Mouse (Mus musculus) lung, embryonic 14.5 days (tissue): Measurements from ENCODE around the gene Plekhg5. TPM values are rescaled to one million over a fixed set of nuclear protein-coding genes. Genes with fewer than 3 reads are reported as not detected.
A peak's percentile ranks its signal among the peaks of the same experiment; 100 is the strongest.
"Not testable (repeated sequence)": the region's sequence is repeated elsewhere in the genome, so short reads cannot be mapped to it uniquely, and the experiment has no call there.

Experiments used
- ATAC-seq: fragments of 200-750 bp; cut with Nextera tagmentation; 2 replicates; pipeline ENCODE4 v1.8.0; 2017; ENCODE audit warnings: mild to moderate bottlenecking, moderate TSS enrichment, moderate library complexity; ENCODE audit not compliant: insufficient read depth
- DNase-seq: peaks from one replicate; pipeline ENCODE4 v3.0.0-alpha.2; 2015
- H3K27ac ChIP-seq: fragments of 300-500 bp; sonication (generic); 2 replicates; pipeline ENCODE4 v1.5.1; 2014; ENCODE audit warnings: low read depth, mild to moderate bottlenecking, moderate library complexity
- H3K27me3 ChIP-seq: fragments of 300-500 bp; sonication (generic); 2 replicates; pipeline ENCODE4 v1.6.1; 2014; ENCODE audit warnings: low read length, control low read depth; ENCODE audit not compliant: insufficient read depth
- H3K36me3 ChIP-seq: fragments of 300-500 bp; sonication (generic); 2 replicates; pipeline ENCODE4 v1.6.1; 2014; ENCODE audit warnings: control low read depth; ENCODE audit not compliant: insufficient read depth
- H3K4me1 ChIP-seq: fragments of 300-500 bp; sonication (generic); 2 replicates; pipeline ENCODE4 v1.6.1; 2014; ENCODE audit warnings: antibody characterized with exemption, control low read depth; ENCODE audit not compliant: insufficient read depth
- H3K4me2 ChIP-seq: fragments of 300-500 bp; sonication (generic); 2 replicates; pipeline ENCODE4 v1.6.1; 2014; ENCODE audit warnings: mild to moderate bottlenecking
- H3K4me3 ChIP-seq: fragments of 300-500 bp; sonication (generic); 2 replicates; pipeline ENCODE4 v1.5.1; 2014; ENCODE audit warnings: low read depth, low read length
- H3K9ac ChIP-seq: fragments of 300-500 bp; sonication (generic); 2 replicates; pipeline ENCODE4 v1.6.1; 2014
- H3K9me3 ChIP-seq: fragments of 300-500 bp; sonication (generic); 2 replicates; pipeline ENCODE4 v1.6.1; 2016; ENCODE audit warnings: low read depth, low read length, control low read depth
- CTCF ChIP-seq: IDR thresholded peaks from 2 replicates; pipeline ENCODE4 v1.5.1; 2016; ENCODE audit warnings: antibody characterized with exemption, low read depth
- WGBS: fragments of 180-500 bp; shearing (Covaris S2); extraction: QIAGEN DNeasy Blood & Tissue Kit; methylation state at CpG from one replicate; pipeline ENCODE4 v1.1.7; 2014; 5-methylcytosine and 5-hydroxymethylcytosine counted together
- polyA plus RNA-seq: library from polyadenylated mRNA; unstranded; fragments of >200 nt; fragmentation: Nextera tagmentation; extraction: Ambion mirVana; gene quantifications from 2 replicates; pipeline ENCODE4 v1.2.1, GENCODE M21; 2014

Gene Plekhg5
- polyA plus RNA-seq, 1 experiment from 2014 or later: 18.5 TPM

DNA sequence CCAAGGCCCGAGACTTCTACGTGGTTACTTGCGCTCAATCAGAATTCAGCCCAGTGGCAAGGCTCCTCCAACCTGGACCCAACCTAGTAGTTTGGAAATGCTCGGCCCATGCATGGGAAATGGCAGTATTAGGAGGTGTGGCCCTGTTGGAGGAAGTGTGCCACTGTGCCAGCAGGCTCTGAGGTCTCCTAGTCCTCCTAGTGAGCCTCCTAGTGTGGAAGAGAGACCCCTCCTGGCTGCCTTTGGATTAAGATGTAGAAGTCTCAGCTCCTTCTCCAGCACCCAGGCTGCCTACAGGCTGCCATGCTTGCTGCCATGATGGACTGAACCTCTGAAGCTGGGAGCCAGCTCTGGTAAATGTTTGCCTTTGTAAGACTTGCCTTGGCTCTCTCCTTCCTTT is 42.3 kb upstream of the Plekhg5 start:
- peak; percentile 65 for DNase-seq
- no peak for ATAC-seq
- peaks cover 1% of the 10 kb centered on the region; the same call in 1 of the 2 replicates for H3K36me3 ChIP-seq

DNA sequence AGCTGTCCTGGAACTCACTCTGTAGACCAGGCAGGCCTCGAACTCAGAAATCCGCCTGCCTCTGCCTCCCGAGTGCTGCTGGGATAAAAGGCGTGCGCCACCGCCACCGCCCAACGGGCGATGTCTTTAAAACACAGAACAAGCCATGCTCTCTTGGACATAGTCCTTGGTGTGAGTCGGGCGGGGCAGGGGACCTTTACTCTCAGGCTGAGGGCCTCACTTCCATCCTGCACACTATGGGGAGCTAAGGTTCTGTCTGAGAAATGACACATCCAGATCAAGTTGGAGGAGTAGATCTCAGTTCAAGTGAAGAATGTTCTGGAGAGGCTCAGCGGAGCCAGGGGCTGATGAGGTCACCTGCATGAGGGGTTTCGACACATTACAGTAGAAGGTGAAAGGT is 39.4 kb upstream of the Plekhg5 start:
- no peak for ATAC-seq
- 85% methylated on average over 13 of the region's 13 CpGs for WGBS

More for the DNA sequence above, 42.3 kb upstream of the Plekhg5 start:
- Histone ChIP-seq H3K27ac (no peak overlapping the region), H3K27me3 (no peaks in the 10 kb centered on the region), H3K4me2 (no peak overlapping the region), H3K9ac (no peak overlapping the region), H3K4me1 (peaks cover 14% of the 10 kb centered on the region), H3K4me3 (no peak overlapping the region), H3K9me3 (no peaks in the 10 kb centered on the region)
- TF ChIP-seq CTCF: peak; percentile 21
- WGBS: 81% methylated on average over 4 of the region's 4 CpGs

DNA sequence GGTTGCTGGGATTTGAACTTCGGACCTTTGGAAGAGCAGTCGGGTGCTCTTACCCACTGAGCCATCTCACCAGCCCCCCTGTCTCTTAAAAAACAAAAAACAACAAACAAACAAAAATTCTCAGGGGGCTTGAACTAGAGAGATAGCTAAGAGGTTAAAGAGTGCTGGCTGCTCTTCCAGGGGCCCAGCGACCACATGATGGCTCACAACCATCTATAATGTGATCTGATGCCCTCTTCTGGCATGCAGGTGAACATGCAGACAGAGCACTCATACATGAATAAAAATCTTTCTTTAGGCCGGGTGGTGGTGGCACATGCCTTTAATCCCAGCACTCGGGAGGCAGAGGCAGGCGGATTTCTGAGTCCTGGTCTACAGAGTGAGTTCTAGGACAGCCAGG is 35.8 kb upstream of the Plekhg5 start:
- DNase-seq, H3K4me3 ChIP-seq, ATAC-seq, H3K27ac ChIP-seq, H3K9ac ChIP-seq, H3K4me1 ChIP-seq, H3K27me3 ChIP-seq, H3K36me3 ChIP-seq, H3K9me3 ChIP-seq, H3K4me2 ChIP-seq: not testable (repeated sequence)
- TF ChIP-seq CTCF: peak; percentile 26; the same call in 1 of the 2 replicates
- WGBS: 87% methylated on average over 6 of the region's 6 CpGs

More for the DNA sequence above, 39.4 kb upstream of the Plekhg5 start:
- H3K4me2 ChIP-seq: no peak overlapping the region
- H3K9ac ChIP-seq: no peak overlapping the region
- H3K4me3 ChIP-seq: no peak overlapping the region
- H3K4me1 ChIP-seq: peaks cover 4% of the 10 kb centered on the region; the same call in 1 of the 2 replicates
- H3K36me3 ChIP-seq: no peaks in the 10 kb centered on the region
- DNase-seq: no peak
- H3K27ac ChIP-seq: no peak overlapping the region
- H3K27me3 ChIP-seq: no peaks in the 10 kb centered on the region
- no peaks in the 10 kb centered on the region for H3K9me3 ChIP-seq
- no peak for TF ChIP-seq CTCF

DNA sequence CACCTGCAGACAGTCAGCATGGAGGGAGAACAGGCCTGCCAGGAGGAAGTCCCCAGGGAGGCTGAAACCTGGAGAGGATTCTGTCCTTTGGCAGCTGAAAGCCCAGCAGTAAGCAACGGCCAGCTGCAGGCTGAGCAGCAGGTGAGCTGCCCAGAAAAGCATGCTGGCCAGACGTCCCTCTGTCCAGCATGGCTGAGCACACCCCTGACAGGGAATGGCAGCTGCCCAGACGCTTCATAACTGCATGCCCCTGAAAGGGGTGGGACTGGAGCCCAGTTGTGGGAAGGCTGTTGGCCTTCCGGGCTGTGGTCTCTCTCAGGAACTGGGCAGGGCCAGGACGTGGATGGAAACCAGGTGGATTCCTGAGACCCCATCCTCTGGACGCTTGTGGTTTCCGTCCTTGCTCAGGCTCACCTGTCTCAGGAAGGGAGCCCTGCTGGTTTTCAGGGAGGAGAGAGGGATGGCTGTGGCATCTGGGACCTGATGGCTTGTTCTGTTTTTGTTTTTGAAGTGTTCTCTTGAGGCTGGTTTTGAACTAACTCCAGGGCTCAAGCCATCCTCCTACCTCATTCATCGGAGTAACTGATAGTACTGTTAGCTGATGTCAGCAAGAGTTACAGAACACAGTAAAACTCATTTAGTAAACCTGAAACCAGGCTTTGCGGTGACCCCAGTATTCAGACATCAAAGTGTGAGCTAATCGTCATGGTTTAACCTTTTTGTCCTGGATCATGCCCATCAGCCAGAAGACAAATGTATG is 33.9 kb upstream of the Plekhg5 start, which contains the start of gene Tas1r1:
Tas1r1 (minus strand) TSS at position 344 of the 760 bp plus-strand sequence.
- Histone ChIP-seq H3K9ac (peak within 1 kb of the TSS; percentile 89), H3K27me3 (no peaks in the 10 kb centered on the region), H3K4me3 (peak within 1 kb of the TSS; percentile 99), H3K36me3 (peaks cover 25% of the 10 kb centered on the region), H3K4me2 (peak within 1 kb of the TSS; percentile 93), H3K4me1 (no peaks in the 10 kb centered on the region), H3K27ac (no peak within 1 kb of the TSS; the same call in 1 of the 2 replicates), H3K9me3 (no peaks in the 10 kb centered on the region)
- WGBS: 40% methylated on average over 10 of the region's 10 CpGs
- DNase-seq (no peak), ATAC-seq (peak; percentile 19; the same call in 1 of the 2 replicates)
- TF ChIP-seq CTCF: no peak

DNA sequence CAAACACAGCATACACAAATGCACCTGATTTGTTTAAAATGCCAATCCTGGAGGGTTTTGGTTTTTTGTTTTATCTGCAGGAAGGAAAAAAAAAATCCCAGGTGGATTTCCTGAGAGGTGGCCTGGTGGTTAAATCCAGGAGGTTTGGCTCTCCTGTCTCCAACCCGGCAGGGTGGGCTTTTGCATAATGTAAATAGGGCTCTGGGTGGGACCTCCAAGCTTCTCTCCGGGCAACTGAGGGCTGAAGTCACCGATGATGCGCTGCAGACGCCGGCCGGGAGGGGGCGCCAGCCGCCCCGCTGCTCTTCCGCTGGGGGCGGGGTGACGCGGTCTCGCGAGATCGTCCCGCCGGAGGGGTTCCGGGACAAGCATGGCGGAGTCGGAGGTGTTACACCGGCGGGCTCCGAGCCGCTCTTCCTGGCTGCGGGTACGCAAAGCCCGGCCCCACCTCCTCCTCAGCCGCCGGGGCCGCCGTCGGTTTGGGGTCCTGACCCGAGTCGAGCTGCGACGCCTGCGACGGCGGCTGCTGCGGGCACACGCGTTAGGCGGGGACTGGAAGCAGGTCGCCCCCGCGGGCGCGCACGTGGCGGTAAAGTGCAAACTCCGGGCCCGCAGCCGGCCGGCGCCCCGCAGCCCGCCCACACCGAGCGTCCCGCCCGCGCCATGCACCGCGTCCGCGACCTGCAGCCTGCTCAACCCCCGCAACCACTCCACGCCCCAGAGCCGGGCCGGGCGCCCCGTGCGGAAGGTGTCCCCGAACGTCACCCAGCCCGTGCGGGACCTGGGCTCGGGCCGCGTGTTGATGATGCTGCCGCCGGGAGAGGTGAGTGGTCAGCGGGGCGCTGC is 33.1 kb upstream of the Plekhg5 start, which contains the start of gene Nol9:
Nol9 (plus strand) TSS at position 337 of the 846 bp plus-strand sequence.
- WGBS: under 1% methylated on average over 84 of the region's 86 CpGs
- no peaks in the 10 kb centered on the region for H3K27me3 ChIP-seq
- H3K9ac ChIP-seq: peak within 1 kb of the TSS; percentile 89
- H3K9me3 ChIP-seq: no peaks in the 10 kb centered on the region
- peak; percentile 92 for ATAC-seq
- peak; percentile 97 for DNase-seq
- no peaks in the 10 kb centered on the region for H3K4me1 ChIP-seq
- H3K36me3 ChIP-seq: peaks cover 33% of the 10 kb centered on the region
- H3K4me3 ChIP-seq: peak within 1 kb of the TSS; percentile 99
- TF ChIP-seq CTCF: peak; percentile 86
- H3K27ac ChIP-seq: no peak within 1 kb of the TSS; the same call in 1 of the 2 replicates
- H3K4me2 ChIP-seq: peak within 1 kb of the TSS; percentile 93

DNA sequence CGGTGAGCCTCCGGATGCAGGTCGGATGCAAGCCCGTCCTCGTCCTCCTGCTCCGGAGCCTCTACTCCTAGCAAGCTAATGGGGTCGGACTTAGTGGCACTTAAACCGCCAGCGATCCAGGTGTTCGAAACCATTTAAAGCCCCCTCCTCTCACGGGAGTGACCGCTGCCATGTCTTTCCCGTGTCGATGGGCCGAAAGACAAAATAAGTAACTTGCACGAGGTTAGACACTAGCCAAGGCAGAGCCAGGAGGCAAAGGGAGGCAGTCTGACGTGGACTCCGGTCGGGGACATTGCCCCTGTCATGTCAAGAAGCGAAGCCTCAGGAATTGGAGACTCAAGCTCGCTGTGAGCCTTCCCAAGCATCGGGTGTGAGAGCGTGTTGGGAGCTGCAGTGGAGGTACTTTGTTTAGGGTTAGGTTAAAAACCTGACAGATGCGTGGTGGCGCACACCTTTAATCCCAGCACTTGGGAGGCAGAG is 32.4 kb upstream of the Plekhg5 start:
- Histone ChIP-seq H3K4me2 (peak overlapping the region; percentile 93), H3K27ac (no peak overlapping the region)
- WGBS: 3% methylated on average over 25 of the region's 25 CpGs

More for the DNA sequence above, 32.4 kb upstream of the Plekhg5 start:
- TF ChIP-seq CTCF: no peak
- peaks cover 40% of the 10 kb centered on the region for H3K36me3 ChIP-seq
- peak overlapping the region; percentile 99 for H3K4me3 ChIP-seq
- peak overlapping the region; percentile 89 for H3K9ac ChIP-seq
- H3K27me3 ChIP-seq: no peaks in the 10 kb centered on the region
- ATAC-seq: peak; percentile 9; the same call in 1 of the 2 replicates
- H3K9me3 ChIP-seq: no peaks in the 10 kb centered on the region
- no peak for DNase-seq
- H3K4me1 ChIP-seq: no peaks in the 10 kb centered on the region
